Mouse (Mus musculus) mesoderm, embryonic 11.5 days (tissue): ENCODE measurements around the gene Iqcm.
A peak's percentile ranks its signal among the peaks of the same experiment; 100 is the strongest.
"Not testable (repeated sequence)": the region's sequence is repeated elsewhere in the genome, so short reads cannot be mapped to it uniquely, and the experiment has no call there.

Experiments used
- DNase-seq: peaks from one replicate; pipeline ENCODE4 v3.0.0-alpha.2; 2012; ENCODE audit warnings: low read depth, low spot score

The Iqcm gene

DNA sequence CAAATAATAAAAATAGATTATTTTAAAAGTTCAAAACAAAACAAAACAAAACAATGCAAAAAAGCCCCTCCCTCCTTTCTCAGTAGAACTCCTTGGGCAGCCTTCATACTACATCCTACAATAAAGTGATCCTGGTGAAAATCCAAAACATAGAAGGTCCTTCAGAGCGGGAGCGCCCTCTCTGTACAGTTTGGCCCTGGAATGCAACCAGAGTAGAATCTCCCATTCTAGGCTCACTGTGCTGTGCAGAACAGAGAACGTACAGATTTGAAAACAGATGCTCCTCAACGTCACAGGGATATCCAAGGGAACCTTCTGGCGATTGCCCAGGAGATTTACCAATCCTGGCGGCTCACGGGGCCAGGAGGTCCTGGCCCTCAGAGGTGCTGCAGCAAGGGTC lies at the start of gene Iqcm:
Iqcm (plus strand) TSS at position 301 of the 400 bp plus-strand sequence.
- DNase-seq, result no peak

DNA sequence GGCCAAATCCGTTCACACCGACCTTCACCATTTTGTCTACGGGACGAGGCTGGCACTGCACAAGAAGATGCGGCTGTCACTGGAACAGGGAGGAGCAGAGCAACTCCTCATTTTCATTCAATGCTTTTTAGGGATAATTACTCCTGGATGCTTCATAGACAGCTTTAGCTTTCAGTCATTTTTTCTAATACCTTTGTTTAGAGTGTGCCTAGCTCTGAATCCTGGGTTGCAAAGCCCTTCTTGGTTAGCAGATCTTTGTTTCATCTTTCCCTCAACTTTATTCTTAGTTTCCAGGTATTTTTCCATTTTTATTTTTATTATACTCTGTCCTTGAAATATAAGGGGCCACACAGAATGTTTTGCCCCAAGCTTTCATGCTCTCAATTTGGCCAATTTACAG lies 42.0 kb upstream of the Iqcm start, which contains the start of gene Gm10358:
Gm10358 (minus strand) TSS at position 101 of the 400 bp plus-strand sequence.
- no peak for DNase-seq

DNA sequence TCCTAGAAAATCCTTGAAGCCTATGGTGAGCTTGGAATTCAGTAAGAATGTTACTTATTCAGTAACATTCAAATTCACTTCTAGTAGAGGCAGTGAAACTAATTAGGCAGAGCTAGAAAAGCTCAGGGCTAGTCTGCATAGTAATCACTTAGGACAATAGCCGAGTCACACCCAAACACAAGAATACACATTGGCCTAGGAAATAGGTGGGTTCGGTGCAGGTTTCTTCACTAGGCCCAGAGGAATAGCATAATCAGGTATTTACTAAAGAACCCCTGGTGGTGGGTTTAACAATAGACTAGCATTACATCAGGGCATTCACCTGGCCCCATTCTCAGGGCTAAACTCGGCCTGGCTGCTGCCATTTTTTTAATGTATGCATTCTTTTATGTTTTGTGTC lies 32.8 kb upstream of the Iqcm start:
- not testable (repeated sequence) for DNase-seq

DNA sequence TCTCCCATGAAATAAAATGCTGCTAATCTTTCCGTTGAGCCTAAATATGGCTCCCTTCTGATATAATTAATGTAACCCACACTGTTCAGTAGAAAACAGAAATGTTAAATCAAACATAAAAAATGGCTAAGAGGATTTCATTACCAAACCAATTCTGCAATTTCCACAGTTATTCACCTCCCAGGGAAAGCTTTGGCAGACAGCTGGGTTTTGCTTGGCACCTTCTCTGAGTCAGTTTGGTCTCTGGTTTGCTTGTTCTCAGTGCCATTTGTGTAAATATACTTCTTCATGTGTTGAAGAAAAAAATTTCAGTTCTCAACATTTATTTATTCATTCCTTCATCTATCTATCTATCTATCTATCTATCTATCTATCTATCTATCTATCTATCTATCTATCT lies 28.3 kb downstream of the Iqcm start:
- DNase-seq, result no peak

DNA sequence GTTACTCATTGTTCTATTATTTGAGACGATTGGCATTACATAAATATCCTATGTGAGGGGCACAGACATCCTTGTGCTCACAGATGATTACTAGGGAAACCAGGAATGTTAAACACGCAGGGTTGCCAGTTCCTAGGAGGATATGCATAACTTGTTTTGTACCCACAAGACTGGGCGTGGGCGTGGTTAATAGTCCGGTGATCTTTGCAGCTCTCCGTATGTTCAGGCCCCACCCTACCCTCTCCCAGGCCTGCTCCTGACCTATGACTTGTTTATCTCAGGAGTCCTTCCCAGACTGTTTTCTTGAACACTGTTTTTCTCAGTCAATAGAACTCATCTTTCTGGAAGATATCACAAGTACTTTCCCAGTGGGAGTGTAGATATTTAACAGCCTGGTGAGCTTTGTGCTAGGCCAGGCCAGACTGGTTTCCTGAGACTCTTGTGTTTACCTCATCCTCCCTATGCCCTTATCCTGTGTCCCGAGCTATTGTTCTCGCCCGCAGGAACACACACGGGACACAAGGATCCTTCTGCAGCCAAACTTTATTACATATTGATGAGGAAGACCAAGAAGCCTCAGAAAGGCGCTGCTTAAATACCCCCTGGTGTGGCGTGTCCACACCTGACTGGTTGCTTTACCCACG lies 40.7 kb downstream of the Iqcm start:
- DNase-seq, result no peak

DNA sequence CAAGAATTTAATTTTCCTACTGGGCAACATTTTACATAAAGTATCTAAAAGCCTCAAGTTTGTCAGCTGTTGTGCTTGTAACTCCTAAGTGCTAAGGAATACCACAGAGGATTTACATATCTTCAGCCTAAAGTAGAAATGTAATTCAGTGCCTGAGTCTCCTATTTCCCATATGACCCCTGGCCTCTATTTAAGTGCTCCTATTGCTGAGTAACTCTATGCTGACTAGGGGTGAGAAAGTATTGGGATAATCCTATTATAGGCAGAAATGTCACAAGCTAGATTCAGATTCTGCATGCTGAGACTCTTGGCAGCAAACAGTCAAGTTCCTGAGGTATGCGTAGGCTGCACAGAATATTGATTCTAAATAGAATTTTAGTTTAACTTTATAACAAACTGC lies 60.8 kb downstream of the Iqcm start:
- no peak for DNase-seq

DNA sequence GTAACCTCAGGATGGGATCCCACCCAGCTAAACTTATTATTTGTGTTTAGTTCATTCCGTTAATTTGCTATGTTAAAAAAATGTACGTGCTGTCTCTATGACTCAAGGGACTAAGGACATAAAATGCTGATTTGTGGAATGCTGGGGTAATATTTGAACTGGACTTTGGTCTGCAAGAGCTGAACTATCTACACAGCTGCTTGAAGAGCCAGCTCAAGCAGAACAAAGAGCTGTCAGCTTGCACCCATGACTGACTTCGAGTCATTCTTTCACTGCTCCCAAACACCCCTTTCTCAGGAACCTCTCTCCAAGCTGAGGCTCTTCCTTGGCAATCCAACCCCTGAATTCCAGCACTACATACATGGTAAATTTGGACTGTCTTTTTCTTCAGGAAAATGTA lies 65.3 kb downstream of the Iqcm start:
- no peak for DNase-seq

DNA sequence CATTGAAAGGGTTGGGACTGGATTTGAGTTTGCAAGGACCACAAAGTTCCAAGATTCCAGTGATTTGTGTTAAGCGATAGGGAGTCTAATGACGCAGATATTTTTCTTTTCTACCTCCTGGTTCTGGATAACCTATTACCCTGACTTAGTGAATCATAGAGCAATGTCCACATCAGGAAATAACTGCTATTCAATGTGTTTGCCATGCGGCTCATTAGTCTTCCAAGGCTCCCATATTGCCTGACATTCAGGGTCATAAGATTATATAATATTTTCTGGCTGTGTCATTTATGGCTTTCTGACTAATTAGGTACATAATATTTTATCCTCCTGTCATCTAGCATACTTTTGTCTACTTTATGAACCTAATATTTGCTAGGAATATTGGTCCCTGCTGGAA lies 100.8 kb downstream of the Iqcm start:
- DNase-seq, result no peak

DNA sequence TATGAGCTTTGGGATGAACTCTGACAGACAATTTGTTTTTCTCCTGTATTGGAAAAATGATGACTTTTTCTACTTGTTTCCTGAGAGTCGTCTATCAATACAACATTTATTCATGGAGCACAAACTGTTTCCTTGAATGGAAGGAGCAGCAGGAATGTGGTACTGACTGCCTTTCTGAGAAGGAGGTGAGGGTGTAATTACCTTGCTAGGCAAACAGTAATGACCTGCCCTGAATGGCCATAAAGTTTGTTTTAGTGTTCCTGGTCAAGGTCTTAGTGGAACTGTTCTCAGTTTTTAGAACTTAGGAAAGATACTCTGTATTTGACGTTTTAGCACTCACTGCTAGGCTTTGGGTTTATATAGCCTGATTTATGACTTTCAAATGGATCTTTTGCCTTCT lies 147.8 kb downstream of the Iqcm start:
- no peak for DNase-seq

DNA sequence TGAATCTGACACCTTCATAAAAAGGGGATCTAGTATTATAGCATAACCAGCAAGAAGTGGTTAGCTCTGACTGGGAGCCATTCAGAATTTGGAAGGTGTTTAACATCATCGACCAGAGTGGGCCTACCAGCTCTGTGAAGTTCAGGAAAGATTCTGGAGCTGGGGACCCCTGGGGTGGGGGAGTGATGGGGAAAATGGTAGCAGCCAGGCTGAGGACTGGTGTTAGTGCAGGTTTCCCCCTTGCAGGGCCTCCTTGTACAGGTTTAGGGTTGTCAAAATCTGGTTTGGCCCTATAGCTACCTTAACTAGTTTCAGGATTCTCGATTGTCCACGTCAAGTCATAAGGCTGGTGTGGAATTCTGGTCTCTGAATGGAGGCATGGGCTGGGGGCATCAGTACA lies 194.5 kb downstream of the Iqcm start:
- DNase-seq, result no peak

DNA sequence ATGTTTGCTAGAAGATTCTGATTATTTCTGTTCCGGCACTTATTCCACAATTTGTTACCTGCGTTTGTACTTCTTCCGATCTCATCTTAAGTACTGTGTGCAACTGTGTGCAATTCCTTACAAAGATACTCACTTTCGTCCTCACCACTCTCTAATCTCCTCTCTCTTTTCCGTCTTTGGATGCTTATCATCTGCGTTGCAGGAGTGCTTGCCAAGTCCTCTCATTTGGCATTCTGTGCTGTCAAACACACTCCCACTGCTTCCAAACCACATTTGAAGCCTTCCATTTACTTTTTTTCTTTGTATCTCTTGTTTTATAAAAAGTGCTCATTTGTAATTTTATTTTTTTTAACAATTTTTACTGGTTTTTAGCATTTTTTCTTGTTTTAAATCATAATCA lies 210.8 kb downstream of the Iqcm start:
- DNase-seq, result no peak

DNA sequence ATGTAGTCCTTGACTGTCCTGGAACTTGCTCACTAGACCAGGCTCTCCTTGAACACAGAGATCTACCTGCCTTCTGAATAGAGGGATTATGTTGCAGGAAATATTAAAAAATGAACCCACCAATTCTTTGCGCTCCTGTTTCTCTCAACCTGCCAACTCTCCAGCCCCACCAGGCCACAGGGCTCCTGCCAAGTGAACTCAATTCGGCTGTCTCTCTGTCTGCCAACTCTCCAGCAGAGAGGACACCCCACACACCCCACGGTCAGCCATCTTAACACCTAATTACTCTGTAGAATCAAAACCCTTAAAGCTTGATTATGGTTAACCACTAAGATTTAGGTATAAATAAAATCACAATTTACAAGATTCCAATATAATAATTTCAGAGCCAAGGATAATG lies 298.1 kb downstream of the Iqcm start:
- no peak for DNase-seq

DNA sequence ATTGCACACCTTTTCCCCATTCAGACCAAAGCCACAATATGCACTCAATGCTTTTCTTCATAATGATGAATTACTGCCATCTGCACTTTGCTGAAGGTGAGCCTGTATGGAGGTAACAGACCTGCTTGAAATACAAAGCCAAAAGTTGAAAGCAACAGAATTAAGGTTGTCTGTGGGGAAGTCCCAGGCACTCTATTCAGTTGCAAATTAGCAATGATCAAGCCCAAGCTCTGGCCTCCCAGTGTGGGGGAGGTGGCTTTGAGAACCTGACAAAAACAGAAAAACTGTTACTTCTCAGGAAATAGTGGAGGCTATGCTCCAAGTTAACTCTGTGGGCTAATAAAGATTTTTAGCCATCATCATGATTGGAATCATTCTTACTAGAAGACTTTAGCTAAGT lies 307.1 kb downstream of the Iqcm start:
- DNase-seq, result no peak

DNA sequence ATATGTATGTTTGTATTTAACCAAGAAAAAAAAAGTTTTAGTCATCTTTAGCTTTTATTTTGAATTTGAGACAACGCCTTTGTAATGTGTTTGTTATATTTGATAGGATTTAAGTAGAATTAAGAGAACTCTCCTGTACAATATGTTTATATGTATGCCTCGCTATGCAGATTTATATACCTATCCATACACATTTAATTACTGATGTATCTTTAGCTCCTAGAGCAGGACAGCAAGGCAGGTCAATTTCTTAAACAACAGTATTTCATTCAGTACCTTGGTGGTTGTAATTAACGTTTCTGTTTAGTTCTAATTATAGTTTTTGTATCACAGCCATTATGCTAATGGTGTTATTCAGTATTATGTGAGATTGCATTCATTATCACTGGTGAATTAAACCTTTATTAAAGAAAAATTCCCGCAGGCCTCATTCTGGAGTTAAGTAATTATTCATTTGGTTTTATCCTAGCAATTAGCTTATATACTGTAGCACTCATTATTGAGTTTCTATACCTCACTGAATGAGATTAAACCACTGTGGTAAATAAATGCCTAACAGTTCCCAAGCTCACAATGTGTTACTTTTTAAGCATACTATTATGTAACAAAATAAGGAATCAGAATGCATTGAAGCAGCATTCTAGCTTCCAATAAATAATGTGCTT lies 380.1 kb downstream of the Iqcm start:
- DNase-seq, result no peak

DNA sequence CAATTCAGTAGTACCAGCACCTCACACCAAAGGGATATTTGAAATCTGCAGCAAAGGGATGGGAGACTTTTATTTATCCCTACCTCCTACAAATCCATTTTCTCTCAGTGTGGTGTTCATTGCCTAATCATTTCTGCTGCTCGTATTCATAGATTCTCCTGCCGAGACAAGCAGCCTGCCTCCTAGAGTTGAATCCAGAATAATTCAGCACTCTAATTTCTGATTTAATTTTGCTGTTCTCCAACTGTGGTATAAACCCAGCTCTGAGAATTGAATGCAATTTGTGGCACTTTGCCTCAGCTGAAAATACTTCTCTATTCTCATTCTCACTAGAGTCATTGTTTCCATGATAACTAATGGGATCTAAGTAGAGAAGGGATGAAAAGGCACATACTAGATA lies 386.8 kb downstream of the Iqcm start:
- DNase-seq, result no peak

DNA sequence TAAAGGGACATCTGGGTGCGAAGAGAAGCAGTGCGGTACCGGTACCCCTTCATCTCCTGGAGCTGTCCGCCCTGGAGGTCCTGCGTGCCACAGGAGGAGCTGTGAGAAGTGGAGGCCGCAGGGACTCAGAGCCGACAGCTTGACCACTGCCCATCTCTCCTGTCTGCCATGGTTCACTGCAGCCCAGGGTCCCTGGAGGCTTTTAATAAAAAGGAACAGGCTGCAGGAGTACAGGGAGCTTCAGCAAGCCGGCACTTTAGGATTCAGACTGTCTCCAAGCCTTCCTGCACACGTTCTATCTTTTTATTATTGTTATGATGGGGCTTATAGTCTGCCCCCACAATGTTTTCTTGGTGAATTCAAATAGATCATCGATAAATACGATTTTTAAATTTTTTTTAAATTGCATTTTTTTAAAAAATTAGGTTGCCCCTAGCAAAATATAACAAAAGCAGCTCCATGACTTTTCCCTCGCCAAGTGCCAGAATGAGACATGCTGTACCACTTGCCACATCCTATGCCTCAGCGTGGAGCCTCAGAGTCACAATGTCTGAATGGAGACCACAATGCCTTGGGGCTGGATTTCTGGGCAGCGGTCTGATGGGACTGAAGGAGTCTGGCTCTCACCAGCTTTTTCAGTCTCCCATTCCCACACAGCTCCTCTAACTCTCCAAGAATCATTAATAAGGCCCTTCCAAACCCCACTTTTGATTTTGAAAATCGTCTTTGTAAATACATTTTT lies 469.3 kb downstream of the Iqcm start:
- DNase-seq, result peak; percentile 17

DNA sequence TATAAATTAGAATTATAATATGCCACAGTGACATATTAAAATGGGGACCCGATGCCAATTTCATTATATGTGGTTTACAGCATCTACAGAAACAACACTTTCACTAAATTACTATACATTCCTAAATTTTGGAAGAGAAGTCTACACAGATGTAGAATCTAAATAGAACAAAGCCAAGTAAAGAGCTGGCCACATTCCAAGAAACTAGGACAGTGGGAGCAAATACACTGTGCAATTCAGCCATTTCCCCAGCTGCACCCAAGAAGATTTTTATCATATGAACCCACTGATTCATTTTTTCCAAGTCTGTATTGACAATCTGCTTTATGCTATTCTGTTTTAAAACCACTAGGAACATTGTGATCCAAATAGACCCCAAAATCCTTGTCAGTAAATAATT lies 500.7 kb downstream of the Iqcm start:
- no peak for DNase-seq

DNA sequence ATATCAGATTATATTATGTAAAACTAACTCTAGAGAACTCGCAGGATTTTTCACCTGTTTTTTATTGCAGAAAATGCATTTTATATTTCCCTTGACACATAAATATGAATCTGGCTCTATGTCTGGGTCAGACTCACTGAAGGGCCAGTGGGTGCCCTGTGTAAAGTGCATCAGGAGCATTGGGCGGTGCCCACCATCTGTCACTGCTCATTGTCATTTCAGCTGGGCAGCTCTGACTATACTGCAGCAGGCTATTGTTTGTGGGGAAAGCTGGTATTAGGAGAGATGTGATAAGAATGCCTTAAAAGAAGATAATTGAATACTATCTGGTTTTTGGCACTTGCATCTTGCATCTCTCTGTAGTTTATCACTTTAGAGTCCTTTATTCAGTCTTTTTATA lies 507.5 kb downstream of the Iqcm start:
- peak; percentile 4 for DNase-seq

DNA sequence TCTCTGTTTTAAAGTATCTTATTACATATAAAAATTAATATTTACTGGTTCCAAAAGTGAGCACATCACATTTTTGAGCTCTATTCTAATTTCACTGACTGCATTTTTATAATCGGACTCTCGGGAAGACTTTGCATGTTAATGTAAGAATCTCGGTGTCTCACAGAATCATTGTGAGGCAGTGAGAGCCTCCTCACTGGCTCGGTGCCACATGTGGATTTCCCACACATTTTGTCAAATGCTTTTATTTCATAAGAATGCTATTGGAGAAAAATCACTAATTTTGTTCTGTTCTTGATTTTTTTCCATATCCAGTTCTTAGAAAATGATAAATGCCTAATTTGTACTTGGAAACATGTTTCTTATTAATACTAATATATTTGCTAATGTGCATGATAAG lies 570.0 kb downstream of the Iqcm start:
- no peak for DNase-seq
